Mouse (Mus musculus) adrenal gland, postnatal 10 days (tissue): ENCODE results near the gene Epb41. TPM values are rescaled to one million over a fixed set of nuclear protein-coding genes. Genes with fewer than 3 reads are reported as not detected.

ENCODE experiments used
- DNase-seq: peaks from one replicate; pipeline ENCODE4 v3.0.0; 2021; ENCODE audit warnings: mixed read lengths
- microRNA-seq: library from miRNA; unstranded; fragments of <30 nt; microRNA quantifications from one replicate; pipeline ENCODE4 v1.2.0, GENCODE M21; 2021
- total RNA-seq, 2 experiments: library from RNA; stranded (reverse); gene quantifications; 2 replicates each; pipeline ENCODE4 v1.2.3; 2021

The Epb41 gene
- total RNA-seq, 2 experiments from 2014 or later: 77.8 to 79.6 TPM

DNA sequence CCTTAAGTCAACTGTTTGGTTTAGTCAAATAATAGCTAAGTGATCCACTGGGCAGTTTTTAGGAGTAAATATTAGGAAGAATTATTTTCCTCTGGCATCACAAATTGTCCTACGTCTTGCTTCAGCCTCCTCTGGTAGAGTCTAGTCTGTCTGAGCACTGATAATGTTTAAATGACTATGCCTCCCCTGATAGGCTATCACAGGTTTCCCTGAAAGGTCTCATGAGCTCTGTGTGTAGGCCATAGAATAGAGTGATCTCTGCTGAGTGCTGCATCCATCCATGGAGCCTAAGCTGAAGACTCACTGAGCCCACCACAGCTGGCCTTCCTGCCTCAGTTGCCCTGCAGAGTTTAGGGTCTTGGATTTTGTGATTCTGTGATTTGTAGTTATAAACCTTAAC lies 186.6 kb downstream of the Epb41 start:
- no peak for DNase-seq

DNA sequence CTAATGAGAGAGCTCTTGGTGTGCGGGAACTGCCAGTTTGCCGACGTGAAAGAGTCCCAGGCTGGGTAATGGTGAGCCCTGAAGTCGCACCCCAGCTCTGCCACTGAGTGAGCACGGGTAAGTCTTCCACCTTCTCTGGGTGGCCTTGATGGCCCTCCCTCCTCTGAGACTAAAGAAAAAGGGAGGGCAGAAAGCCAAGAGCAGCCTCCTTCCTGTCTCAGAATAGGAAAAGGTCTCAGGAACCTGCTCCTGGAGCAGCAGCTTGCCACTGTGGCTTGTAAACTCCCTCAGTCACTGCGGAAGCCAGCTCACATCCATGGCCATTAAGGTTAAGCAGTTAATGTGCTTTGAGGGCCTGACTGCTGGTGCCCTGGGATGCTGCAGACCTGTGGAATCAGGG lies 189.7 kb downstream of the Epb41 start:
- DNase-seq: peak; percentile 43

DNA sequence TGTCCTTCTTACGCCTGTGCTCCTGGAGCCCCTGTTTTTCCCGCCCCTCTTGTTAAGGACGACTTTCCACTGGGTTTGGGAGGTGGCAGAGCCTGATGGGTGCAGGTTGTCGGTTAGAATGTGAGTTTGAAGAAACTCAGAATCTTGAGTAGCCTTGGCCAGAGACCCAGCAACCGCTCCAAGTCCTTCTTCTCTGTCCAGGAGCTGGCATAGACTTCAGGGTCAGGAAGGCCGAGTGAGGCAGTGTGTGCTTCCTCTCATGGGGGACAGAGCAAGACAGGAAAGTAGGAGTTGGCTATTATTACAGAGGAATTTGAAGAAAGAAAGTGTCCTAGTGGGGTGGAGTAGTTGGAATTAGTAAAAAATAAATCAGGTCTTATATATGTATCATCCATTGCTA lies 191.6 kb downstream of the Epb41 start:
- DNase-seq: peak; percentile 42

DNA sequence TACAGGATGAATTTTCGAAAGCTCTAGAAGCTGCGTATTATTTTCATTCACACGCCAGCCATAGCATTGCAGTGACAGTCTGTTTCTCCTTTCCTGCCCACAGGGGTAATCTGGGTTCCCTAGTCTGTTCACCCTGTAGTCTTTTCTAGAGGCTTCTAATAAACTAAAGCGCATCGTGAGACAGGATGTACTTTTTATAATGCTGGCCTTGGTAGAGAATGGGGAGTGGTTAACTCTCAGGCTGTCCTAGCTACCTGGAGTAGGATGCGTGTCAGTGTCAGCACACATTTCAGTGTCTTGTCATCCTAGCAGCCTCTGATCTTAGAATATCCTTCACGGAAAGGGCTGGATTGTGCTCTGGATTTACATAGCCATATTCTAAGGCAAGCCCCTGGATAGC lies 193.8 kb downstream of the Epb41 start:
- no peak for DNase-seq

DNA sequence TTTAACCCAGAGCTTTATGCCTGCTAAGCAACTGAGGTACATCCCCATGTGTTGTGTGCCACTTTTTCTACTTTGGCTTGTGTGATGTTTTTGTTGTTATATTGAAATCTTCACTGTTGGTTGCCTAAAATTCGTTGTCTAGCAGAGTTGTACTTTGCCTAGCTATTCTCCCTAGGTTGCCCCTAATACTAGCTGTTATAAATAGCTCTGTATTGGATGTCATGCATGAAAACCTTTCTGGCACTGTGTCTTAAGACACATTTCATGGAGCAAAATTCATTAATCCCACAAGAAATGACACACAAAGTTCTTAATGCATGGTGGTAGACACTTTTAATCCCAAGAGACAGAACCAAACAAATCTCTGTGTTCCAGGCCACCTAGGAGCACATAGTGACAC lies 195.4 kb downstream of the Epb41 start:
- no peak for DNase-seq

DNA sequence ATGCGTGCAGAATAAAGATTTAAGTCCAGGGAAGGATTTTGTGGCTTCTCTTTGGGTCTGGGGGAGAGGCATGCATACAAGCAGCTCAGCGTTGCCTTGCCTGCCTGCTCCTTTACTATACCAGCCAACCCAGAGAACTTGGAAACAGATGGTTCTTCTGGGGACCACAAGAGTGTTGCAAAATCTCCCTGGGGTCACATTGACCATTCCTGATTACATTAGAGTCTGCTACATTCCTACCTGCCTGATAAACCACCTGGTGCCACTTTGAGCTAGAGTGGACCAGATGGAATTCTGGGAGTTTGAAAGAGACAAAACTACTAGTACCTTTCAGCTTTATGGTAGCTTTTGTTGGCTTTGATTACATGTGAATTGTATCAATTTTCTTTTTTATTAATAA lies 198.3 kb downstream of the Epb41 start:
- no peak for DNase-seq

DNA sequence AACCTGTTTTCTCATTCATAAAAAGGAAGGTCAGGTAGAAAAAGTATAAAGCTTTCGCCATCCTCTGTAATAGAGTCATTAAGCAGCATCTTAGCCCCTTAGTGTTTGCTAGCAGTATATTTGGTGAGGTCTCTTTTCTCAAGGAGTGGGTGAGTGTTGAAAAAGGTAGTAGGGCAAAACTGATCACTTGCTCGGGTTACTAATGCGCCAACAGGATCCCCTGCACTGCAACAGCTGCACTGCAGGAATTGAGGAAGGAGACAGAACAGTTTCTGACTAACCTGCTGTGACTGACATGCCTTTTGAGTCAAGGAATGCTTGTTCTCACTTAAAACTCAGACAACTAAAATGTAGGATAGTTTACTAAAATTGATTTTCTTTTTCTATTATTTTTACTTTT lies 199.9 kb downstream of the Epb41 start:
- DNase-seq: no peak

DNA sequence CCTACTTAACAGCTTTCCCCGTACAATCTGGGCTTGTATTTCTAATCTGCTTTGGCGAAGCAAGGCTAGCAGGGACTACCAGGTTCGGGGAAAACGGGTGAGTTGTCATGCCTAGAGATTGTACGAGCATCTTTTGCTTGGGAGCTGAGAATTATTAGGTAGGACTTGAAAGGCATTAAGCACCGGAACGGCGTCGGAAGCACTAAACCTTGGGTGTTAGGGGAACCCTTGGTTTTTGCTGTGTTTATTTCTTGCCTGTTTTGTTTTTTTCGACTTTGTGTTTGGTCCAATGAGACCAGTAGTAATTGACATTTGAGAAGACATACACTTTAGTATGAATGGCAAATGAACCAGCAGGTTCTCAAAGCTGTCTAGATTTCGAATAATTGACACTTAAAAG lies 200.6 kb downstream of the Epb41 start:
- no peak for DNase-seq

DNA sequence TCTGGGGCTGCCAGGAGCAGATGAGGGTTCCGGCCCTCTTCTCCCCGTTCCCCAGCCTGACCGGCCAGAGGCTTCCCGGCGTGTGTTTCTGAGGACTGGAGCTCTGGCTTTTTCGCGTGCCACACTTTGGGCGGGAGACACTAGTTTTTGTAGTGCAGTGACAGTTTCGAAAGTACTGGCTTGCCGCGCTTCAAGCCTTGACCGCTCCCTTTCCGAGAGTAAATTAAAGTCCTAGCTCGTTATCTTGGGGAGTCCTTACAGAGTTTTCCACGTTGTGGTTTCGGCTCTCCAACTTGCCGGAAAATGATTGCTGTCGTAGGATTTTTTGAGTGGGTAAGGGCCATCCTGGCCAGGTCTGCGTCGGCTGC lies 201.0 kb downstream of the Epb41 start:
- DNase-seq: no peak

Small RNA genes lying within 50 kb of the gene (microRNA-seq; reads per million reads assigned to microRNA genes)
- gene Gm27445: not detected

Other genes starting within 250 kb of the Epb41 start
- 10 to 100 TPM; 27.0 to 33.8 TPM for gene Ptpru, start 237.0 kb downstream of the Epb41 start, total RNA-seq
- gene Mecr, start 231.9 kb downstream of the Epb41 start, total RNA-seq: 100 to 1,000 TPM; 144 to 154 TPM
- 10 to 100 TPM; 65.9 to 68.7 TPM for gene Srsf4, start 201.7 kb downstream of the Epb41 start, total RNA-seq
- 1 to 10 TPM; 7.4 to 9.4 TPM for gene Tmem200b, start 153.6 kb downstream of the Epb41 start, total RNA-seq
- under 1 TPM; 0.15 to 0.55 TPM for gene Gm10300, start 624 bp downstream of the Epb41 start, total RNA-seq
- under 1 TPM; 0.51 to 0.55 TPM for gene Oprd1, start 69.2 kb upstream of the Epb41 start, total RNA-seq
- gene Ythdf2, start 137.0 kb upstream of the Epb41 start, total RNA-seq: 10 to 100 TPM; 48.9 to 54.4 TPM
- gene Gmeb1, start 186.3 kb upstream of the Epb41 start, total RNA-seq: 10 to 100 TPM; 16.5 to 18.7 TPM
- gene Taf12, start 199.1 kb upstream of the Epb41 start, total RNA-seq: 10 to 100 TPM; 21.8 to 24.7 TPM
- gene Rab42, start 228.1 kb upstream of the Epb41 start, total RNA-seq: 1 to 10 TPM; 1.2 to 3.7 TPM